Mouse (Mus musculus): ENCODE measurements at regions not wholly inside any gene's neighbourhood (a gene's known extent, or its start where the extent isn't known, plus 50 kb on each side); places are given as distances from the start of the nearest gene placed in this dataset.

DNA sequence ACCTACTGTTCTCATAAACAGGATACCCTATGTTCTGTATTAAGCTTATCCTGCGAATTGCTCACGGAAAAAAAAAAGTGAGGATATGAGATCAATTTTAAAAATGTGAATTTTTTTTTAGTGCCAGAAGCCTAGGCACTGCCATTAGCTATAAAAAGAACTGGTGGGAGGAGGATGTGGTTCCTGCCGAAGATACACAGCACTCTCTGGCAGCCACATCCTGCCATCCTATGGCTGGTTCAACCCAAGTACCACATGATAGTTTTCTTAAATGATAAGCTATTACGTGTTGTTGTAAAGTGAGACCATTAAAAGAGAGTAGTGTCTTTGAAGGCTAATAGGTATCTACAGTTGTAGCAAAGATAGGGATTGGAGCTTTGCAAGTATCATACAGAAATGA, 58.2 kb upstream of the Ppp3ca start:
- H3K9ac ChIP-seq (replicated peaks; ENCODE audit: low read depth) = no peak overlapping the region
- H3K9me3 ChIP-seq (ENCODE audit: low read length) = no peaks in the 10 kb centered on the region
- DNase-seq (ENCODE audit: low spot score) = peak; percentile 5
- H3K4me1 ChIP-seq (ENCODE audit: insufficient read depth, low read depth, low read length) = no peaks in the 10 kb centered on the region
- no peak overlapping the region for H3K4me3 ChIP-seq (ENCODE audit: low read depth, low read length)
- TF ChIP-seq EP300 (IDR thresholded peaks at IDR 0.05) (no peak), CTCF (IDR thresholded peaks at IDR 0.05) (no peak)
- H3K36me3 ChIP-seq (ENCODE audit: insufficient read depth, low read length) = no peaks in the 10 kb centered on the region
- no peak for ATAC-seq
- no peaks in the 10 kb centered on the region for H3K27me3 ChIP-seq (replicated peaks; ENCODE audit: insufficient read depth, low read length)
- no peak overlapping the region for H3K27ac ChIP-seq (ENCODE audit: low read length)
- H3K4me2 ChIP-seq (replicated peaks; ENCODE audit: low read depth, low read length) = no peak overlapping the region
- WGBS = 59% methylated on average over 4 of the region's 4 CpGs

DNA sequence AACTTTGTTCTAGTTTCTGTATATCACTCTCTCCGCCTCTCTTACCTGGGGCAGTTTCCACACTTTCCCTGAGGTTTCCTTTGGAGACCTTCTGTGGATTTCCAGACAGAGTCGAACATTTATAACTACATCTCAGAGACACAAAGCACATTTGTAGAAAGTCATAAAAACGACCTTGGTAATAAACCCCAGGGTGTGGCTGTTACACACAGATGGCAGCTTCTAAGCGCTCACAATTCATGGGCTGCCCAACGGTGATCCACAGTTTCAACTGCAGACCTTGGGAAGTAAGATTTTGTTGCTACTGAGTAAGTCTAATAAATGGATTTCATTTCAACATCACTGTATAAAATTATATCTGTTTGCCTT, 59.4 kb upstream of the Ppp3ca start:
- ATAC-seq (no peak), DNase-seq (ENCODE audit: low spot score) (no peak)
- no peak overlapping the region for H3K27ac ChIP-seq (ENCODE audit: low read length)

DNA sequence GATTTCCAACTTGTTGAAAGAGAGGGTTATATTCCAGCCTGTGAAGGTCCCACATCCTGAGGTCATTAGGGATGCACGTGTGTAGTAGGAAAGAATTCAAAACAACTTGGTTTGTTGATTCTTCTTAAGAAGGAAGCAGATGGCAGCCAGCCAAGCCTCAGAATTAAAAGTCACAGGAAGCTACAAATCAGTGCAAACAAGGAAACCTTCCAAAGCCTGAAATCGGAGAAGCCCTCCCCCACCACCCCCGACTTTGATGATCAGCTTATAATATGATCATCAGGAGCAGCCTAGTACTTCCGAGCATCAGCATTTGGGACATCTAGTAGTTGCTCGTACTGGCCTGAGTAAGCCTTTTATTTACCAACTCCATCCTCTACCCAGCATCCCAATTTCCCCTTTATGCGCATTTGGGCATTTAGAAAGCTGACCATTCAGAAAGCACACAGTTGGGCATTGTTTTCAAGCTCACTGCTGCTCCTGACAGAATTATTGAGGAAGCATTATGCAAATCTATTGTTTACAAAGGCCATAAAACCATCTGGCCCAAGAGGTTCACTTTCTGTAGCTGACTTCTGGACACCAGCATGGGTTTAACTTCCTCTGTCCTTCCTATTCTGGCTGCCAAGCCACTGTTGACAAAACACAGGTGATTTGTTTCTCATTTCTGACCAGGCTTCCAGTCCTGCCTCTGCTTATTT, 59.9 kb upstream of the Ppp3ca start:
- WGBS = 20% methylated on average over 6 of the region's 6 CpGs
- no peaks in the 10 kb centered on the region for H3K4me1 ChIP-seq (ENCODE audit: insufficient read depth, low read depth, low read length)
- H3K27ac ChIP-seq (ENCODE audit: low read length) = no peak overlapping the region
- no peak overlapping the region for H3K9ac ChIP-seq (replicated peaks; ENCODE audit: low read depth)
- H3K4me3 ChIP-seq (ENCODE audit: low read depth, low read length) = no peak overlapping the region
- H3K36me3 ChIP-seq (ENCODE audit: insufficient read depth, low read length) = no peaks in the 10 kb centered on the region
- H3K27me3 ChIP-seq (replicated peaks; ENCODE audit: insufficient read depth, low read length) = no peaks in the 10 kb centered on the region
- no peak for TF ChIP-seq EP300 (IDR thresholded peaks at IDR 0.05)
- TF ChIP-seq CTCF (IDR thresholded peaks at IDR 0.05) = no peak
- DNase-seq (ENCODE audit: low spot score) (peak; percentile 43), ATAC-seq (no peak)
- H3K9me3 ChIP-seq (ENCODE audit: low read length) = no peaks in the 10 kb centered on the region
- peak overlapping the region; percentile 9; the same call in 1 of the 2 replicates for H3K4me2 ChIP-seq (replicated peaks; ENCODE audit: low read depth, low read length)

More for the DNA sequence above, 59.4 kb upstream of the Ppp3ca start:
- no peak overlapping the region for H3K9ac ChIP-seq (replicated peaks; ENCODE audit: low read depth)
- peak overlapping the region; percentile 9; the same call in 1 of the 2 replicates for H3K4me2 ChIP-seq (replicated peaks; ENCODE audit: low read depth, low read length)
- no peaks in the 10 kb centered on the region for H3K27me3 ChIP-seq (replicated peaks; ENCODE audit: insufficient read depth, low read length)
- H3K9me3 ChIP-seq (ENCODE audit: low read length) = no peaks in the 10 kb centered on the region
- H3K4me1 ChIP-seq (ENCODE audit: insufficient read depth, low read depth, low read length) = no peaks in the 10 kb centered on the region
- H3K36me3 ChIP-seq (ENCODE audit: insufficient read depth, low read length) = no peaks in the 10 kb centered on the region
- TF ChIP-seq EP300 (IDR thresholded peaks at IDR 0.05) (no peak), CTCF (IDR thresholded peaks at IDR 0.05) (no peak)
- H3K4me3 ChIP-seq (ENCODE audit: low read depth, low read length) = no peak overlapping the region
- 57% methylated on average over 5 of the region's 5 CpGs for WGBS

DNA sequence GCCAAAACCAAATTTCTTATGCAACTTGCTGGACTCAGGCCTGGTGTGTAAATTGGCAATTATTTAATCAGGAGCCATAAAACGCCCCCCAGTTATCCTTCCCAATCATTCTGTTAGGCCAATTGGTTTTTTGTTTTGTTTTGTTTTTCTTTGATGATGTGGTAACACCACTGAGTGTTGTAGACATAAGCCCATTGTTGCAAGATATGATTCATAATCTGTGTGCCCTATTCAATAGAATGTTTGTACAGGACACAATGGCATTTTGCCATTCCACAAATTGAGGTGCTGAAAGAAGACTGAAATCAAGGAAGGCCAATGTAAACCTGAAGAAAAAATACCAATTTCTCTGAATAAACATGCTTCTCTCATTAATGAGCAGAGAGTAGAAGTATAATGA, 68.2 kb upstream of the Ppp3ca start:
- Histone ChIP-seq H3K36me3 (ENCODE audit: insufficient read depth, low read length) (no peaks in the 10 kb centered on the region), H3K9ac (replicated peaks; ENCODE audit: low read depth) (no peak overlapping the region), H3K4me2 (replicated peaks; ENCODE audit: low read depth, low read length) (no peak overlapping the region), H3K4me3 (ENCODE audit: low read depth, low read length) (no peak overlapping the region), H3K4me1 (ENCODE audit: insufficient read depth, low read depth, low read length) (no peaks in the 10 kb centered on the region), H3K27ac (ENCODE audit: low read length) (no peak overlapping the region), H3K27me3 (replicated peaks; ENCODE audit: insufficient read depth, low read length) (no peaks in the 10 kb centered on the region), H3K9me3 (ENCODE audit: low read length) (no peaks in the 10 kb centered on the region)
- 55% methylated on average over 1 of the region's 1 CpGs for WGBS
- ATAC-seq = no peak
- DNase-seq (ENCODE audit: low spot score) = no peak
- no peak for TF ChIP-seq EP300 (IDR thresholded peaks at IDR 0.05)
- TF ChIP-seq CTCF (IDR thresholded peaks at IDR 0.05) = no peak

DNA sequence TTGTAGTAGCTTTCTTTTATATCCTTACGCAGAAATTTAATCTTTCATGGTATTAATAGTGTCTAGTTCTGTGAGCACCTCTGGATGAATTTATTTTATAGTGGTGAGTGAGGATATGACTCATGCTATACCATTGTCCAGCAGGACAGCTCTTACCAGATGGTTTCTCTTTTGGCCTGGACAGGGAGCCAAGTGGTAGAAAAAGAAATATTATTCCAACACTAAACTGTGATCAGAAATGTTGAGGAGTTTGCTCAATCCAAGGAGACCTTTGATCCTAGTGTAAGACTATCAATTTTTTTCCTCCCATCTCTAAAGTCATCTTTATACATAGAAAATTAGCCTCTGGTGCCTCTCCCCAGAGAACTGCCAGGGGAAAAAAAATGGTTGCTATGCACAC, 86.0 kb upstream of the Ppp3ca start:
- WGBS = 85% methylated on average over 1 of the region's 1 CpGs
- ATAC-seq = no peak
- Histone ChIP-seq H3K9me3 (ENCODE audit: low read length) (no peaks in the 10 kb centered on the region), H3K4me3 (ENCODE audit: low read depth, low read length) (no peak overlapping the region), H3K27me3 (replicated peaks; ENCODE audit: insufficient read depth, low read length) (no peaks in the 10 kb centered on the region), H3K4me2 (replicated peaks; ENCODE audit: low read depth, low read length) (no peak overlapping the region), H3K27ac (ENCODE audit: low read length) (no peak overlapping the region), H3K36me3 (ENCODE audit: insufficient read depth, low read length) (no peaks in the 10 kb centered on the region), H3K9ac (replicated peaks; ENCODE audit: low read depth) (no peak overlapping the region), H3K4me1 (ENCODE audit: insufficient read depth, low read depth, low read length) (no peaks in the 10 kb centered on the region)
- DNase-seq (ENCODE audit: low spot score) = no peak
- TF ChIP-seq CTCF (IDR thresholded peaks at IDR 0.05) = no peak
- TF ChIP-seq EP300 (IDR thresholded peaks at IDR 0.05) = no peak

DNA sequence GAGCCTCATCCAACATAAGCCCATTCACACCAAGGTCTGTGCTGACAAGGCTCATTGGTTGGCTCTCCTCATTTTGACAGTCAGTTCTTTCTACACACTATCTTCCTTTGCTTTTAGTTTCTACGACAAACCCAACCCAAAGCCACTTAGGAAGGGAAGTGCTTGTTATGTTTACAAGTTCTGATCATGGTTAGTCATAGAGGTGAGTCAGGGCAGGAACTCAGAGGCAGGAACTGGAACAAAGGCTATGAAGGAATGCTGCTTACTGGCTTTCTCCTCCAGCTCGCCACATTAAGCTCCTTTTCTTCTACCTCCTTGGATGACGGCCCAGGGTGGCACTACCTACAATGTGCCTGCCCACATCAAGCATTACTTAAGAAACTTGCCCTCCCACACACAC, 91.9 kb upstream of the Ppp3ca start:
- H3K9ac ChIP-seq (replicated peaks; ENCODE audit: low read depth) = no peak overlapping the region
- no peak for TF ChIP-seq CTCF (IDR thresholded peaks at IDR 0.05)
- no peak for TF ChIP-seq EP300 (IDR thresholded peaks at IDR 0.05)
- no peak for ATAC-seq

DNA sequence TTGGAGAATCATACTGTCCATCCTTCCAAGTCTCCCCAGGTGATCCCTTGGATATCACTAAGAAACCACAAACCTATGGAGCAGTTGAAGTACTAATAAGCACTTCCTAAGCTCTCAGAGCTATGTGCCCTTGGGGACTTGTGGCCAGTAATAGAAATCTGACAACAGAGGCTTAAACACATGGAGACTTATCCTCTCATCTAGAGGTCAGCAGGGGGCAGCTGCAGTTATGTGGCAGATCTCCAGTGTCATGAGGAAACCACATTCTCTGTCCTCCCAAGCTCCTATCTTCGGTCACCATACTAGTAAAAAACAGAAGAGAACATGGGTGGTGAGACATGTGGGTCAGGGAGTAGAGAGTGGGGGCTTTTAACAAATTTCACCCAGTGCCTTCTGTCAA, 99.4 kb upstream of the Ppp3ca start:
- WGBS = 70% methylated on average over 1 of the region's 1 CpGs
- no peak for ATAC-seq
- no peak overlapping the region for H3K9ac ChIP-seq (replicated peaks; ENCODE audit: low read depth)
- H3K4me1 ChIP-seq (ENCODE audit: insufficient read depth, low read depth, low read length) = no peaks in the 10 kb centered on the region
- H3K9me3 ChIP-seq (ENCODE audit: low read length) = no peaks in the 10 kb centered on the region
- H3K27me3 ChIP-seq (replicated peaks; ENCODE audit: insufficient read depth, low read length) = no peaks in the 10 kb centered on the region
- H3K27ac ChIP-seq (ENCODE audit: low read length) = no peak overlapping the region
- no peak overlapping the region for H3K4me3 ChIP-seq (ENCODE audit: low read depth, low read length)
- DNase-seq (ENCODE audit: low spot score) = no peak
- TF ChIP-seq CTCF (IDR thresholded peaks at IDR 0.05) (no peak), EP300 (IDR thresholded peaks at IDR 0.05) (no peak)
- H3K4me2 ChIP-seq (replicated peaks; ENCODE audit: low read depth, low read length) = no peak overlapping the region
- H3K36me3 ChIP-seq (ENCODE audit: insufficient read depth, low read length) = no peaks in the 10 kb centered on the region

More for the DNA sequence above, 91.9 kb upstream of the Ppp3ca start:
- Histone ChIP-seq H3K4me3 (ENCODE audit: low read depth, low read length) (no peak overlapping the region), H3K36me3 (ENCODE audit: insufficient read depth, low read length) (no peaks in the 10 kb centered on the region), H3K4me2 (replicated peaks; ENCODE audit: low read depth, low read length) (no peak overlapping the region), H3K27ac (ENCODE audit: low read length) (no peak overlapping the region), H3K27me3 (replicated peaks; ENCODE audit: insufficient read depth, low read length) (no peaks in the 10 kb centered on the region), H3K4me1 (ENCODE audit: insufficient read depth, low read depth, low read length) (no peaks in the 10 kb centered on the region), H3K9me3 (ENCODE audit: low read length) (no peaks in the 10 kb centered on the region)
- 45% methylated on average over 3 of the region's 3 CpGs for WGBS
- DNase-seq (ENCODE audit: low spot score) = no peak

All from lung, postnatal 0 days (tissue).